Mouse (Mus musculus): ENCODE results near the gene Gcnt4.

DNA sequence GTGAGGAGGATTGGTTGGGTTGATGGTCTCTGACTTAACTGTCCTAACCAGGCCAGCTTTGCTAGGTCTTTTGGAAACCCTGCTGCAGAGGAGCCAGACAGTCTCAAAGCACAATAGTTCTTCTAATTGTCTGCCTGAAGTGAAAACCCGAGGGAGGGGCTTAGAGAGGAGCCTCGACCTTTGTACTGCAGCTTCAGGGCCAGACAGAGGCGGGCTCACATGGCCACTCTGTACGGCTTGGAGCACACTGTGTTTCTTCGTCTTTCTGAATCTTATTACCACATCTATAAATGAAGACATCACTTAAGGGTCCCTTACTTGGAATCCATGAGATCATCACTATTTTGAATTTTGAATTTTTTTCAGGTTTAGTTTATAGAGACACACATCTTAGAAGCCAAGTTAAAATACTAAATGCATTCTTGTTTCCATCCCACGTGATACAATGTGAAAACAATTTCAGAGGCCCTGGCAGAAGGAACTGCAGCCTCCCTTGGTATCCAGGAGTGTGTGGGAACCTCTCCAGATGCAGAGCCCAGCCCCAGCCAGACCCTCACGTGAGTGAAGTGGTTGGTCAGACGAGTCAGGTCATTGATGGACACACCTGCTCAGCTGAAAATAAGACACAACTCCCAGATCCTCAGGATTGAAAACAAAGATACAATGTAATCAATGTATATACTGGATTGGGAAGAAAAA, 69.0 kb downstream of the Gcnt4 start:
- TF ChIP-seq CTCF (IDR thresholded peaks at IDR 0.05; ENCODE audit: borderline replicate concordance, extremely low read depth, insufficient read depth, insufficient read length) (no peak), POLR2A (IDR thresholded peaks at IDR 0.05; ENCODE audit: borderline replicate concordance, extremely low read depth, insufficient read depth, insufficient read length, poor library complexity, severe bottlenecking) (no peak)

Data from brain, embryonic 14.5 days (tissue).